Mouse (Mus musculus) megakaryocyte, embryonic 14.5 days (primary cell): ENCODE results near the gene Nsmce1.

ENCODE experiments used
- FLI1 ChIP-seq: IDR thresholded peaks from 2 replicates; pipeline ENCODE4 v1.6.1; 2012; ENCODE audit warnings: low read length, inconsistent platforms, mixed read lengths
- GATA1 ChIP-seq: IDR thresholded peaks from 3 replicates; pipeline ENCODE4 v1.6.1; 2012; ENCODE audit warnings: mixed read lengths, low read length, inconsistent platforms, borderline replicate concordance

GRCm38 (mm10) chr7:125515081-125515853 lies 23.9 kb upstream of the Nsmce1 start:
- TF ChIP-seq FLI1 (no peak), GATA1 (no peak)
